Mouse (Mus musculus) intestine, embryonic 14.5 days (tissue): ENCODE measurements around the gene Mdga2. TPM values are rescaled to one million over a fixed set of nuclear protein-coding genes. Genes with fewer than 3 reads are reported as not detected.

Experiments used
- ATAC-seq: fragments of 200-750 bp; cut with Nextera tagmentation; replicated peaks from 2 replicates; pipeline ENCODE4 v1.8.0; 2017; ENCODE audit warnings: low read depth, moderate number of reproducible peaks, moderate TSS enrichment, moderate library complexity; ENCODE audit not compliant: low FRiP score, low TSS enrichment
- DNase-seq: peaks from one replicate; pipeline ENCODE4 v3.0.0-alpha.2; 2018; ENCODE audit warnings: low spot score
- H3K27ac ChIP-seq: fragments of 300-500 bp; sonication (generic); 2 replicates; pipeline ENCODE4 v1.5.1; 2014; ENCODE audit warnings: low read depth, mild to moderate bottlenecking, control low read depth
- H3K27me3 ChIP-seq: fragments of 300-500 bp; sonication (generic); replicated peaks from 2 replicates; pipeline ENCODE4 v1.6.1; 2014; ENCODE audit warnings: low read length, control low read depth; ENCODE audit not compliant: control insufficient read depth, insufficient read depth
- H3K36me3 ChIP-seq: fragments of 300-500 bp; sonication (generic); 2 replicates; pipeline ENCODE4 v1.6.1; 2014; ENCODE audit warnings: low read length, control low read depth; ENCODE audit not compliant: control insufficient read depth, insufficient read depth
- H3K4me1 ChIP-seq: fragments of 300-500 bp; sonication (generic); replicated peaks from 2 replicates; pipeline ENCODE4 v1.6.1; 2014; ENCODE audit warnings: low read length, control low read depth, mixed read lengths; ENCODE audit not compliant: control insufficient read depth, insufficient read depth
- H3K4me2 ChIP-seq: fragments of 300-500 bp; sonication (generic); 2 replicates; pipeline ENCODE4 v1.6.1; 2014; ENCODE audit warnings: low read length
- H3K4me3 ChIP-seq: fragments of 300-500 bp; sonication (generic); 2 replicates; pipeline ENCODE4 v1.5.1; 2014; ENCODE audit warnings: low read depth, low read length, control low read depth, mixed read lengths
- H3K9ac ChIP-seq: fragments of 300-500 bp; sonication (generic); 2 replicates; pipeline ENCODE4 v1.6.1; 2014; ENCODE audit warnings: mild to moderate bottlenecking, low read length
- H3K9me3 ChIP-seq: fragments of 300-500 bp; sonication (generic); 2 replicates; pipeline ENCODE4 v1.6.1; 2016; ENCODE audit warnings: low read length, control low read depth; ENCODE audit not compliant: control insufficient read depth
- WGBS: fragments of 180-500 bp; shearing (Covaris S2); extraction: QIAGEN DNeasy Blood & Tissue Kit; methylation state at CpG from one replicate; pipeline ENCODE4 v1.1.7; 2014; 5-methylcytosine and 5-hydroxymethylcytosine counted together
- polyA plus RNA-seq: library from polyadenylated mRNA; unstranded; fragments of >200 nt; fragmentation: Nextera tagmentation; extraction: Ambion mirVana; gene quantifications from 2 replicates; pipeline ENCODE4 v1.2.1, GENCODE M21; 2014

Mdga2 gene
- polyA plus RNA-seq, 1 experiment from 2014 or later: 0.91 TPM

- 54% methylated on average over 3 of the region's 3 CpGs for WGBS
- Histone ChIP-seq H3K9me3 (no peaks in the 10 kb centered on the region), H3K36me3 (no peaks in the 10 kb centered on the region)
These were observed 665.5 kb downstream of the Mdga2 start for GRCm38 (mm10) chr12:66556846-66557245.

GRCm38 (mm10) chr12:66556178-66556820 lies 666.0 kb downstream of the Mdga2 start:
- H3K4me3 ChIP-seq: no peak overlapping the region
- H3K27ac ChIP-seq: no peak overlapping the region
- WGBS: 57% methylated on average over 2 of the region's 2 CpGs
- H3K36me3 ChIP-seq: no peaks in the 10 kb centered on the region
- no peak overlapping the region for H3K9ac ChIP-seq
- no peaks in the 10 kb centered on the region for H3K27me3 ChIP-seq
- DNase-seq: no peak
- H3K4me2 ChIP-seq: no peak overlapping the region
- H3K9me3 ChIP-seq: no peaks in the 10 kb centered on the region
- no peak for ATAC-seq
- H3K4me1 ChIP-seq: no peaks in the 10 kb centered on the region

More at GRCm38 (mm10) chr12:66556846-66557245, 665.5 kb downstream of the Mdga2 start:
- DNase-seq (no peak), ATAC-seq (no peak)
- Histone ChIP-seq H3K27me3 (no peaks in the 10 kb centered on the region), H3K9ac (no peak overlapping the region), H3K27ac (no peak overlapping the region), H3K4me1 (no peaks in the 10 kb centered on the region), H3K4me3 (no peak overlapping the region), H3K4me2 (no peak overlapping the region)

GRCm38 (mm10) chr12:66524973-66525372 lies 697.4 kb downstream of the Mdga2 start:
- H3K4me2 ChIP-seq: no peak overlapping the region
- H3K36me3 ChIP-seq: no peaks in the 10 kb centered on the region
- WGBS: 34% methylated on average over 2 of the region's 2 CpGs
- no peak overlapping the region for H3K9ac ChIP-seq
- no peaks in the 10 kb centered on the region for H3K4me1 ChIP-seq
- H3K27me3 ChIP-seq: no peaks in the 10 kb centered on the region
- ATAC-seq: no peak
- H3K9me3 ChIP-seq: no peaks in the 10 kb centered on the region
- DNase-seq: no peak
- H3K27ac ChIP-seq: no peak overlapping the region
- H3K4me3 ChIP-seq: no peak overlapping the region

- Histone ChIP-seq H3K36me3 (no peaks in the 10 kb centered on the region), H3K4me3 (no peak overlapping the region), H3K9me3 (no peaks in the 10 kb centered on the region), H3K4me1 (no peaks in the 10 kb centered on the region), H3K27me3 (no peaks in the 10 kb centered on the region), H3K4me2 (no peak overlapping the region), H3K9ac (no peak overlapping the region), H3K27ac (no peak overlapping the region)
- DNase-seq (no peak), ATAC-seq (no peak)
- 64% methylated on average over 4 of the region's 4 CpGs for WGBS
These were observed 723.1 kb downstream of the Mdga2 start for GRCm38 (mm10) chr12:66499258-66499657.

- WGBS: 62% methylated on average over 4 of the region's 4 CpGs
- no peaks in the 10 kb centered on the region for H3K36me3 ChIP-seq
- H3K27me3 ChIP-seq: no peaks in the 10 kb centered on the region
- H3K9ac ChIP-seq: no peak overlapping the region
- H3K4me1 ChIP-seq: no peaks in the 10 kb centered on the region
- H3K4me3 ChIP-seq: no peak overlapping the region
- H3K27ac ChIP-seq: no peak overlapping the region
- H3K4me2 ChIP-seq: no peak overlapping the region
- ATAC-seq (no peak), DNase-seq (no peak)
- no peaks in the 10 kb centered on the region for H3K9me3 ChIP-seq
These were observed 751.5 kb downstream of the Mdga2 start for GRCm38 (mm10) chr12:66470868-66471267.

GRCm38 (mm10) chr12:66470243-66470863 lies 752.0 kb downstream of the Mdga2 start:
- H3K4me2 ChIP-seq: no peak overlapping the region
- H3K9ac ChIP-seq: no peak overlapping the region
- H3K4me3 ChIP-seq: no peak overlapping the region
- DNase-seq (no peak), ATAC-seq (no peak)
- no peaks in the 10 kb centered on the region for H3K4me1 ChIP-seq
- H3K36me3 ChIP-seq: no peaks in the 10 kb centered on the region
- WGBS: 85% methylated on average over 8 of the region's 8 CpGs
- H3K27ac ChIP-seq: no peak overlapping the region
- H3K9me3 ChIP-seq: no peaks in the 10 kb centered on the region
- no peaks in the 10 kb centered on the region for H3K27me3 ChIP-seq

- Histone ChIP-seq H3K4me2 (no peak overlapping the region), H3K4me1 (no peaks in the 10 kb centered on the region), H3K4me3 (no peak overlapping the region), H3K9me3 (no peaks in the 10 kb centered on the region), H3K36me3 (no peaks in the 10 kb centered on the region), H3K27me3 (no peaks in the 10 kb centered on the region), H3K27ac (no peak overlapping the region), H3K9ac (no peak overlapping the region)
- no peak for ATAC-seq
- no peak for DNase-seq
- 93% methylated on average over 3 of the region's 3 CpGs for WGBS
These were observed 756.8 kb downstream of the Mdga2 start for GRCm38 (mm10) chr12:66465516-66465915.

GRCm38 (mm10) chr12:66443340-66443739 lies 779.0 kb downstream of the Mdga2 start:
- Histone ChIP-seq H3K36me3 (no peaks in the 10 kb centered on the region), H3K9ac (no peak overlapping the region), H3K4me3 (no peak overlapping the region), H3K27ac (no peak overlapping the region), H3K27me3 (no peaks in the 10 kb centered on the region), H3K9me3 (no peaks in the 10 kb centered on the region), H3K4me1 (no peaks in the 10 kb centered on the region), H3K4me2 (no peak overlapping the region)
- DNase-seq (no peak), ATAC-seq (no peak)
- 71% methylated on average over 2 of the region's 2 CpGs for WGBS
